Mouse (Mus musculus) lung, postnatal 25 days (tissue): ENCODE data around the gene Ddr1.
A peak's percentile ranks its signal among the peaks of the same experiment; 100 is the strongest.

Experiments used
- DNase-seq: peaks from one replicate; pipeline ENCODE4 v3.0.0; 2022; ENCODE audit warnings: low spot score

Ddr1 gene

DNA sequence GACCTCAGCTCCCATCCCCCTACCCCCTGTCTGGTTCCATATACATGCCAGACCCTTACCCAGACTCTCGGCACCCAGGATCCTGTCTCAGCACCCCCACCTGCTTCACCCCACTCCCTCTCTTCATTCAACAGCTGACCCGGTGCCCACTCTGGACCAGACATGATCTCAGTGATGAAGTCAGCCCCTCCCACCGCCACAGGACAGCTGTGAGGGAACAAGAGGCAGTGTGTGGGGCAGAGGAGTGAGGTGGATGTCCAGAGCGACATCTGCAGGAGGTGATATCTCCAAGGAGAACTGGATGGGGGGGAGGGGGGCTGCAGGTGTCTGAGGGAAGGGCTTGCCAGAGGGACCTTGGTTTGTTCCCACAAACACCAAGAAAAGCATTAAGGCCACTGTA is 12.6 kb downstream of the Ddr1 start:
- no peak for DNase-seq

DNA sequence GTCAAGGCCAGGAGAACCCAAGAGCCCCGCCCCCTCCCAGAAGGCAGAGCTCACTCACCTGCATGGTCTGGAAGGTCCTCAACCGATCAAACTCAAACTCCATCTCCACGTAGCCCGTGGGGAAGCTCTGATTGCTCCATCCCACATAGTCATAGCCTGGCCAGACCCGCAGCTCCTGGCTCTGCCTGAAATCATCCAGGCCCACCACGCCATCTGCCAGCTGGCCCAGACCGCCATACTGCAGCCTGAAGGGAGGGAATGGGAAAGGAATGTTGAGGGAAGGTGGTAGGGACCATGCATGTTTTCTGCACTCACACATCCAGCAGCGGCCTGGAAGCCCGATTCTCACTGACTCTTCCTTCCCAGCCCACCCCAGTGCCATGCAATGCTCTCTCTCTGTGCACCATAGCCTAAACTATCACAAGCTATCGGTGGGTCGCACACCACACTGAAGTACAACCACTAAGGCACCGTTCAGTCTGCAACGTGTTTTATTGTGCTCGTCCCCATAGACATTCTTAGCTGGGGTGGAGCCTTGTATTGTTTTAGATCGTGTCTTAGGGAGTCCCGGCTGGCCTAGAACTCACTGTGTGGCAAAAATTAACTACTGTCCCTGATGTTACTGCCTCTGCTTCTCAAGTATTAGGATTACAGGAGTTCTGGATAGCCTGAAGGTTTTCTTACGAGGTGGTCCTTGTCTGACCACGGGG is 14.3 kb downstream of the Ddr1 start:
- no peak for DNase-seq

GRCm38 (mm10) chr17:35688347-35689175 is 15.9 kb downstream of the Ddr1 start:
- DNase-seq = no peak

- DNase-seq = no peak
These were observed 19.4 kb downstream of the Ddr1 start for GRCm38 (mm10) chr17:35685061-35685460.

- no peak for DNase-seq
These were observed 22.4 kb downstream of the Ddr1 start for GRCm38 (mm10) chr17:35681986-35682385.

DNA sequence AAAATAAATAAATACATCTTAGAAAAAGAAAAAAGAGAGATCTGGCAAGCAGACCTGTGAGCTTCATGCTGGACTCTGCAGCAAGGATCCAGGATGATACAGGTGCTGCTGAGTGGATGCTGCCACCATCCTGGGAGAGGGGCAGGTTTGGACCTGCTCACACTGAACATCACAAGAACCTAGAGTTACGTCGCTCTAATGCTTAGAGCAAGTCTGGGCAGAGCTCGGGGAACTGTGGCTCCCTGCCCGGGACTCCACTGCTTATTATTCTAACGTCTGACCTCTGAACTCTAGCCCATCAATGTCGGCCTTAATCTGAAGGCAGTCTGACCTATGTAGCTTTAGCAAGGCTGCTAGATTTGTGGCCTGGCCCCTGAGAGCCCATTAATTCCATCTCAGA is 23.8 kb downstream of the Ddr1 start:
- DNase-seq = no peak

GRCm38 (mm10) chr17:35673416-35674035 is 30.9 kb downstream of the Ddr1 start, which contains the start of gene Gtf2h4:
TSS of gene Gtf2h4 (minus strand) at chr17:35673739.
- peak; percentile 96 for DNase-seq

- DNase-seq = no peak
These were observed 31.9 kb downstream of the Ddr1 start for GRCm38 (mm10) chr17:35672527-35672926.

DNA sequence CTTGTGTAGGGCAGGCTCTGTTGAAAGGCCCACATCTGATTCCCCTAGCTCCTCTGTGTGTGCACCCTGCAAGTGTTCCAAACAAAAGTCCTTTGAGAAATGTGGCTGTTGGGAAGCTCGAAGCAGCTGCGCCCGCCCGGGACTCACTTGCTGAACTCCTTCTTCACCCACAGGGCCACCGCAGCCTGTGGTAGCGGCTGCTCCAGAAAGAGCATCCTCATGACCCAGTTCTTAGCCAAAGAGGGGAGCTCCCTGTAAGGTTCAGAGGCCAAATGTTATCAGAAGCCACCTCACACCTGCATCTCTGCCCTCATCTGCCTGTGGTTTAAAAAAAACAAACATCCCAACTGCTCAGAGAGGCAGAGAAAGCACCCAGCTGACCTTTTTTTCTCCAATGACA is 32.6 kb downstream of the Ddr1 start:
- no peak for DNase-seq

GRCm38 (mm10) chr17:35669731-35670130 is 34.7 kb downstream of the Ddr1 start:
- DNase-seq = no peak

- peak; percentile 97 for DNase-seq
These were observed 36.9 kb downstream of the Ddr1 start, which contains the start of gene Vars2 for GRCm38 (mm10) chr17:35667334-35668065. TSS of gene Vars2 (minus strand) at chr17:35667592.

GRCm38 (mm10) chr17:35666851-35667256 is 37.6 kb downstream of the Ddr1 start:
- no peak for DNase-seq

DNA sequence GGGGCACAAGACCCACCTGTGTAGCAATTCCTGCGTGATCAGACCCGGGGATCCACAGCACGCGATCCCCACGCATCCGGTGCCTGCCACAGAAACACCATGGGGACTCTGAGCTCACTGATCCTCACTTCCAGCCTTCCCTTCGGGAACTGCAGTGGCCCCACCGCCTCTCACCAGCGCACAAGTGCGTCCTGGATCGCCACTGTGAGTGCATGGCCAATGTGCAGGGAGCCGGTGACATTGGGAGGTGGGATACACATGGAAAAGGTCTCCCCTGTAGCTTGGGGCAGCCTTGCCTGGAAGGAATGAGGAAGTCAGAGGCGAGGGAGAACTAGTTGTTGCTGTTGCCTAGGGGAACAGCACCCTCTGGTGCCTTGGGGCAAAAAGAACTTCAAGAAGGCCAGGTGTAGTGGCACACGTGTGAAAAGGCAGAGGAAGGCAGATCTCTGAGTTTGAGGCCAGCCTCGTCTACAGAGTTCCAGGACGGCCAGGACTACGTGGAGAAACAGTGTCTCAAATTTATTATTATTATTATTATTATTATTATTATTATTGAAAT is 38.4 kb downstream of the Ddr1 start:
- DNase-seq = peak; percentile 77

DNA sequence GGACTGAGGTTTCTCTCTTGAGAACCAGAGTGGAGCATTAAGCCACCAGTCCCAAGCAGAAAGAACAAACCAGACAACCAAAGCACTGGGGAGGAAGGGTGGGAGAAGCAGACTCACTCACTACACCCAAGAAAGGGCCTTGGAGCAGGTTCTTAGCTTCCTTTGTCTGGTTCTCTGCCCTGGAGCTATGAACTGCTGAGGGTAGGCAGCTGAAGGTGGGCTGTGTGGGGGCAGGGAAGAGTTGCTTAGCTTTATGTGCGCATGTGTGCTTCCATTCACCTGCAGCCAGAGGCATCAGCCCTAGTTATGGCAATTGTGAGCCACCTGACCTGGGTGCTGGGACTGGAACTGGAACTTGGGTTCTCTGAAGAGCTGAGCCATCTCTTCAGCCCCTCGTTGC is 51.3 kb downstream of the Ddr1 start:
- DNase-seq = no peak

DNA sequence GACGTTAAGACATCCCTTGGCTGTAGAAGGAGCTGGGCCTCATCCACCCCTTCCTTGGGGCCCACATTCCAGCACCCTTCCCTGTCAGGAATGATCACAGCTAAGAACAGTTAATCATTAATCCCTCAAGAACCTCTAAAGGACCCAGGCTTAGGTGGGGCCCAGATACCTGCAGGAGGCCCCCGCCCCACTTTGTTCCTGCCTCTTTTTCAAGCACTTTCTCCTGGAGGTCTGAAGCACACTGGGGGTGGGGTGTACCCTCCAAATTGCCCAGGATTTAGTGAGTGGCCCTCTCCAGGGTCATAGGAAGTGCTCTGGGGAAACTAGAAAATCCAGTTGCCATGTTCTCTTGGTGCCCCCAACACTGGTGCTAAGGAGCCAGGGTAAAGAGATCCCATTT is 55.0 kb downstream of the Ddr1 start:
- peak; percentile 90 for DNase-seq

GRCm38 (mm10) chr17:35643609-35644236 is 60.7 kb downstream of the Ddr1 start, which contains the start of gene Mucl3:
TSS of gene Mucl3 (minus strand) at chr17:35643695.
- DNase-seq = peak; percentile 50

DNA sequence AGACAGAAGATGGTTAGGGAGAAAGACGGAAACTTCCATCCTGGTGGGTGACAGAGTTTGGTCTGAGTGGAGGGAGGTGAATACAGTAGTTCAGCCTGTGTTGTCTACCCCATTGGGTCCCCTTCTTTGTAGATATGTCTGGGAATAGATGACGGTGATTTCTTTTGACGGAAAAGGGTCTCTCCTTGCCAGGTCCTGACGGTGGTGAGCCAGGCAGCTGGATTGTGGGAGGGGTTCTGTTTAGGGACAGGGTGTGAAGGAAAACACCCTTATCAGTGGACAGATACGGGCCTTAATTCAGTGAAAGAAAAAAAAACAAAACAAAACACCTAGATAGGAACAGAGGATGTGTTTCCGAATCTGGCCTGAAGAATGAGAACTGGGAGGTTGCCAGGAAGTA is 65.1 kb downstream of the Ddr1 start:
- no peak for DNase-seq

DNA sequence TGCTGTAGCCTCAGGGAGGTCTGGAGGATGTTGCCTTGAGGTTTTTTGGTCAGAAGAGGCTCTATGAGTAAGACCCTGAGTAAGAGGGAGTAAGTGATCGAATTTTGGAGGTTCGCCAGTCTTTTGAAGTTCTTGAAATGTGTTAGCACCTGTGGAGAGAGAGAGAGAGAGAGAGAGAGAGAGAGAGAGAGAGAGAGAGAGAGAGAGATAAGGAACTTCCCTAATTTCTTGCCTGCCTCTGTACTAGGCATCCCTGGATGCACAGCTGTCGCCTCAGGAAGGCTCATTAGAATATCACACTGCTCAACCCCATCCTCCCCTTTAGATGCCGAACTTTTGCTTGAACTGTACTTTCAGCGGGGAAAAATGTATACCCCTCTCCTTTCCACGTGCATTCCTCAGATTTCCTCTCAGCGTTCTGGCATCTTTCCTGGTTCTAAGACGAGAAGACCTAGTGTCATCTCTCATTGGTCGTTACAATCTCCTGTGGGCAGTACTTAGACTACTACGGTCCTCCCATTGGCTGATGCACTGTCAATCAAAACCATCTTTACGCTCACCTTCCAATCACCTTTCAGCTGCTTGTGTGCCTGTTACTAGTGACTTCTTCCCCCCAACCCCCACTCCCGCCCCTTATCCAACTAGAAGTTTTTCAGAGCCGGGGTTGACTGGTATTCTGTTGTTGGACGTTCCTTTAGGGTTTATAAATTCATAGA is 65.8 kb downstream of the Ddr1 start:
- peak; percentile 81 for DNase-seq

GRCm38 (mm10) chr17:35636363-35636762 is 68.1 kb downstream of the Ddr1 start:
- DNase-seq = peak; percentile 84

DNA sequence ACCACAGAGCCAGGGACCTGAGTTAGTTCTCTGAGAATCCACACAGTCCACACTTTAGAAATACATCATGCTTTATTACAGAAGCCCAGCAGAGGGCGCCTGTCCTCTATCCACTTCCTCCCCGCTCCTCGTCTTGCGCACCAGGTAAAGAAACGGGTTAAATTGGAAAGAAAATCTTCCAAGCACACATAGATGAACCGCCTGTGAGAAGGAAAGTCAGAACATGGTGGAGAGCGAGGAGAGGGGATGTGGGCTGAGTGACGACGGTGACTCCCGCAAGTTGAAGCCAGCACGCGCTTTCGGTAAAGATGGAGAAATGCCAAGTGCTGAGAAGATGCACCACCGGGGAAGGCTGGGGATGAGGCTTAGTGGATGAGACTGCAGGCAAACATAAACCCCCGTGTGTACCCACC is 68.7 kb downstream of the Ddr1 start:
- DNase-seq = peak; percentile 75

DNA sequence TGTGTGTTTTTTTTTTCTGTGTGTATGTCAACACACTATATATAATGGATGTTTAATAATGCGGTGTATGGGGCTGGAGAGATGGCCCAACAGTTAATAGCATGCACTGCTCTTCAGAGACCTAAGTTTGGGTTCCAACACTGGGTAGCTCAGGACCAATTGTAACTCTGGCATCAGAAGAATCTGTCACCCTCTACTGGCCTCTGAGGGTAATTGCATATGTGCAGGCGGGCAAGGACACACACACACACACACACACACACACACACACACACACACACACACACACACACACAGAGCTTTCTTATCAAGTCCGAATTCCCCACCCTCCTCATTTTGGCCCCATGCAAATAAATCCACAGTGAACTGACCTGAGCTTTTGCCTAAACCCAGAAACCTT is 69.2 kb downstream of the Ddr1 start:
- DNase-seq = no peak
